Mouse (Mus musculus) limb, embryonic 11.5 days (tissue): ENCODE measurements around the gene Sbsn. TPM values are rescaled to one million over a fixed set of nuclear protein-coding genes. Genes with fewer than 3 reads are reported as not detected.

Experiments used
- ATAC-seq: fragments of 200-750 bp; cut with Nextera tagmentation; 2 replicates; pipeline ENCODE4 v1.8.0; 2017; ENCODE audit warnings: low read depth; ENCODE audit not compliant: insufficient number of reproducible peaks, low FRiP score, low TSS enrichment
- DNase-seq: peaks from one replicate; pipeline ENCODE4 v3.0.0-alpha.2; 2015; ENCODE audit warnings: low spot score
- H3K27ac ChIP-seq: fragments of 300-500 bp; sonication (generic); replicated peaks from 2 replicates; pipeline ENCODE4 v1.5.1; 2014; ENCODE audit warnings: low read depth, mild to moderate bottlenecking, low read length
- H3K27me3 ChIP-seq: fragments of 300-500 bp; sonication (generic); 2 replicates; pipeline ENCODE4 v1.6.1; 2014; ENCODE audit warnings: mild to moderate bottlenecking, low read length, mixed read lengths; ENCODE audit not compliant: control insufficient read depth, insufficient read depth
- H3K36me3 ChIP-seq: fragments of 300-500 bp; sonication (generic); 2 replicates; pipeline ENCODE4 v1.6.1; 2014; ENCODE audit warnings: mild to moderate bottlenecking, low read length, moderate library complexity, mixed read lengths; ENCODE audit not compliant: control insufficient read depth, insufficient read depth
- H3K4me1 ChIP-seq: fragments of 300-500 bp; sonication (generic); 2 replicates; pipeline ENCODE4 v1.6.1; 2014; ENCODE audit warnings: low read length, mixed read lengths; ENCODE audit not compliant: control insufficient read depth, insufficient read depth
- H3K4me2 ChIP-seq: fragments of 300-500 bp; sonication (generic); 2 replicates; pipeline ENCODE4 v1.6.1; 2014; ENCODE audit warnings: low read depth, mild to moderate bottlenecking, moderate library complexity; ENCODE audit not compliant: severe bottlenecking
- H3K4me3 ChIP-seq: fragments of 300-500 bp; sonication (generic); 2 replicates; pipeline ENCODE4 v1.5.1; 2014; ENCODE audit warnings: low read depth, low read length
- H3K9ac ChIP-seq: fragments of 300-500 bp; sonication (generic); 2 replicates; pipeline ENCODE4 v1.6.1; 2014; ENCODE audit warnings: mild to moderate bottlenecking, low read length
- H3K9me3 ChIP-seq: fragments of 300-500 bp; sonication (generic); 2 replicates; pipeline ENCODE4 v1.6.1; 2016; ENCODE audit warnings: low read length; ENCODE audit not compliant: control insufficient read depth
- WGBS: fragments of 180-500 bp; shearing (Covaris S2); extraction: QIAGEN DNeasy Blood & Tissue Kit; methylation state at CpG from one replicate; pipeline ENCODE4 v1.1.7; 2014; 5-methylcytosine and 5-hydroxymethylcytosine counted together
- polyA plus RNA-seq: library from polyadenylated mRNA; unstranded; fragments of >200 nt; fragmentation: Nextera tagmentation; extraction: Ambion mirVana; gene quantifications from 2 replicates; pipeline ENCODE4 v1.2.1, GENCODE M21; 2014

Gene Sbsn
- polyA plus RNA-seq, 1 experiment from 2014 or later = 0.27 TPM

GRCm38 (mm10) chr7:30744022-30744598, 7.2 kb upstream of the Sbsn start:
- no peak overlapping the region for H3K4me2 ChIP-seq
- H3K27ac ChIP-seq = no peak overlapping the region
- no peaks in the 10 kb centered on the region for H3K4me1 ChIP-seq
- 47% methylated on average over 4 of the region's 4 CpGs for WGBS
- no peak overlapping the region for H3K4me3 ChIP-seq
- DNase-seq (no peak), ATAC-seq (no peak)
- no peaks in the 10 kb centered on the region for H3K27me3 ChIP-seq
- no peak overlapping the region for H3K9ac ChIP-seq
- no peaks in the 10 kb centered on the region for H3K9me3 ChIP-seq
- H3K36me3 ChIP-seq = no peaks in the 10 kb centered on the region; the same call in 1 of the 2 replicates

- 83% methylated on average over 7 of the region's 7 CpGs for WGBS
- Histone ChIP-seq H3K9me3 (no peaks in the 10 kb centered on the region), H3K9ac (no peak overlapping the region), H3K27ac (no peak overlapping the region), H3K4me1 (no peaks in the 10 kb centered on the region), H3K4me2 (no peak overlapping the region), H3K36me3 (no peaks in the 10 kb centered on the region; the same call in 1 of the 2 replicates), H3K27me3 (no peaks in the 10 kb centered on the region), H3K4me3 (no peak overlapping the region)
- ATAC-seq (no peak), DNase-seq (no peak)
These were observed 3.6 kb upstream of the Sbsn start for GRCm38 (mm10) chr7:30747525-30748204.

DNA sequence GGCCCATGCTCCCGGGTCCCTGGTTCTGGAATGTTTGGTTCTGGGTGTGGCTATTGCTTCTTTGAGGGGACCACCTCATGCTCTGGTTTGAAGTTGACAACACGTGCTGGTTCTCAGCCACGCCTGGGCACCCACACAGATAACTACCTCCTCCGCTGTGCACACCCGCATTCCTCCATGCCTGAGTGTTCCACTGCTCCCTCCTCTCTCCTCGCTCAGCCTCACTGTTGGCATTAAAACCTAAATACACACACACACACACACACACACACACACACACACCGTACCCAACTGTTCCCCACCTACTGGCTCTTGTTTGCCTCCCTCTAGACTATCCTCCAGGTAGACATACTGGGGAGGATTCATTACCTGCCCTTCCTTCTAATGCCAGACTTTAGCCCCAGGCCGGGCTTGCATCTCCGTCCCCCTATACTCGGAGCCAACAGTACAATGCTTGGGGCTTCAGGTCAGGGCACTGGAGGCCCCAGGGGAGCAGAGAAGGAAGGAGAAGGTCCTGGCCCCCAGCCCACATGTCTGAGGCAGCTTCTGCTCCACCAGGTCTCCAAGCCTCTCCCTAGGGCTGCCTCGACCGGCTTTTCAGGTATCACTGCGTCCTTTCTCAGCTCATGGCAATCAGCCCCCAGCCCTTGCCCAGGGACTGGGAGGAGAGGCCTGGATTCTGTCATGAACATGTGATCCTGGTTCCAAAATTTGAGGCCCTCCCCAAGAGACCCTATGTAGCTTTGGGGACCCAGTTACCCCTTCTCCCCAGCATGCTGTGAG, 1.3 kb upstream of the Sbsn start:
- H3K4me3 ChIP-seq = no peak overlapping the region
- no peaks in the 10 kb centered on the region for H3K27me3 ChIP-seq
- H3K4me2 ChIP-seq = no peak overlapping the region
- 90% methylated on average over 13 of the region's 13 CpGs for WGBS
- H3K9ac ChIP-seq = no peak overlapping the region
- no peaks in the 10 kb centered on the region for H3K4me1 ChIP-seq
- no peaks in the 10 kb centered on the region; the same call in 1 of the 2 replicates for H3K9me3 ChIP-seq
- no peaks in the 10 kb centered on the region; the same call in 1 of the 2 replicates for H3K36me3 ChIP-seq
- no peak for DNase-seq
- no peak overlapping the region for H3K27ac ChIP-seq
- ATAC-seq = no peak

GRCm38 (mm10) chr7:30757001-30757400, 5.7 kb downstream of the Sbsn start:
- Histone ChIP-seq H3K27me3 (no peaks in the 10 kb centered on the region), H3K4me3 (no peak overlapping the region), H3K36me3 (no peaks in the 10 kb centered on the region), H3K27ac (no peak overlapping the region), H3K9ac (no peak overlapping the region), H3K4me2 (no peak overlapping the region), H3K9me3 (no peaks in the 10 kb centered on the region; the same call in 1 of the 2 replicates), H3K4me1 (no peaks in the 10 kb centered on the region)
- no peak for DNase-seq
- 78% methylated on average over 2 of the region's 3 CpGs for WGBS
- no peak for ATAC-seq

DNA sequence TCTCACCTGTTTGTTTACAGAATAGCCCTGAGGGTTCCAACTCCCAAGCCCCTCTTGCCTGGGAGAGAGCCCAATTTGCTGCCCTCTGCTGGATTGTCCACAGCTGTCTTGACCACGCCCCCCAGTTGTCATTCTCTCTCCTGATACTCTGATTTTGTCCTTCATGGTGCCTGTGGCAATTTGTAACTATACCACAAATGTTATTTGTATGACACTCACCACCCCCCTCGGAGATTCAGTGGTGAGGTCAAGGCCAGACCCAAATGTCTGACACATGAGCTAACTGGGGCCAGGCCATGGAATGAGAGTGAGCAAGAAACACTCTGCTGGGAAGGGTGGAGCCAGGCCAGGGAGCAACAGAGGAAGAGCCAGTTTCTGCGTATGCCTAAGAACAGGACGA, 7.6 kb downstream of the Sbsn start:
- Histone ChIP-seq H3K27ac (no peak overlapping the region), H3K27me3 (no peaks in the 10 kb centered on the region), H3K4me3 (no peak overlapping the region), H3K9ac (no peak overlapping the region), H3K36me3 (no peaks in the 10 kb centered on the region), H3K9me3 (no peaks in the 10 kb centered on the region; the same call in 1 of the 2 replicates), H3K4me2 (no peak overlapping the region), H3K4me1 (no peaks in the 10 kb centered on the region)
- ATAC-seq = no peak
- peak; percentile 57 for DNase-seq
- WGBS = 41% methylated on average over 4 of the region's 4 CpGs

- no peaks in the 10 kb centered on the region for H3K9me3 ChIP-seq
- WGBS = 81% methylated on average over 4 of the region's 4 CpGs
- H3K4me2 ChIP-seq = no peak overlapping the region
- DNase-seq (no peak), ATAC-seq (no peak)
- H3K27me3 ChIP-seq = no peaks in the 10 kb centered on the region
- no peaks in the 10 kb centered on the region for H3K36me3 ChIP-seq
- H3K27ac ChIP-seq = no peak overlapping the region
- no peak overlapping the region for H3K4me3 ChIP-seq
- no peak overlapping the region for H3K9ac ChIP-seq
- no peaks in the 10 kb centered on the region for H3K4me1 ChIP-seq
These were observed 10.6 kb downstream of the Sbsn start for GRCm38 (mm10) chr7:30761769-30762352.

GRCm38 (mm10) chr7:30763456-30763855, 12.2 kb downstream of the Sbsn start, which contains the start of gene Dmkn:
Gene Dmkn, plus strand, starts transcription at chr7:30763756.
- no peaks in the 10 kb centered on the region for H3K4me1 ChIP-seq
- H3K9me3 ChIP-seq = no peaks in the 10 kb centered on the region
- no peak within 1 kb of the TSS for H3K27ac ChIP-seq
- DNase-seq (no peak), ATAC-seq (no peak)
- 50% methylated on average over 5 of the region's 5 CpGs for WGBS
- no peak within 1 kb of the TSS for H3K4me3 ChIP-seq
- H3K4me2 ChIP-seq = no peak within 1 kb of the TSS
- no peak within 1 kb of the TSS for H3K9ac ChIP-seq
- no peaks in the 10 kb centered on the region for H3K27me3 ChIP-seq
- no peaks in the 10 kb centered on the region for H3K36me3 ChIP-seq

- no peak overlapping the region for H3K4me2 ChIP-seq
- no peaks in the 10 kb centered on the region for H3K27me3 ChIP-seq
- H3K9me3 ChIP-seq = no peaks in the 10 kb centered on the region
- no peaks in the 10 kb centered on the region for H3K36me3 ChIP-seq
- ATAC-seq (no peak), DNase-seq (no peak)
- no peak overlapping the region for H3K4me3 ChIP-seq
- no peak overlapping the region for H3K27ac ChIP-seq
- no peaks in the 10 kb centered on the region for H3K4me1 ChIP-seq
- no peak overlapping the region for H3K9ac ChIP-seq
- 49% methylated on average over 11 of the region's 11 CpGs for WGBS
These were observed 13.9 kb downstream of the Sbsn start for GRCm38 (mm10) chr7:30765173-30765572.
